Mouse (Mus musculus): ENCODE measurements around the gene Foxb1. TPM values are rescaled to one million over a fixed set of nuclear protein-coding genes. Genes with fewer than 3 reads are reported as not detected.
A peak's percentile ranks its signal among the peaks of the same experiment; 100 is the strongest.

The Foxb1 gene
- polyA plus RNA-seq, 1 experiment, result not detected

DNA sequence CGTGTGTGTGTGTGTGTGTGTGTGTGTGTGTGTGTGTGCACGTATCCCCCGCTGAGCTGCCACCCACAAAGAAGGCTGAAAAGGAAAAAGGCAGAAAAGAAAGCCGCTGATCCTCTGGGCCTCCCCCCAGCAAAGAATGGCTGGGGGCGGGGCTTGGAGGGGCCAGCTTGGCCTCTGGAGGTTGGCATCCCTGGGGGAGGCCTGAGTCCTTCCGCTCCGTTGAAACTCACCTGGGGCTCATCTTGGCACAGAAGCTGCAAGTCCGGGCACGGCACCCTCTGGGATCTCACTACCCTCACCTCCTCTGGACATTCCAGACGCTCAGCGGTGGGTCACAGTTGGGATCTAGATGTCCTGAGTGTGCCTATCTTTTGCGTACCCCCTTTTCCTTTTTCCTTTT is 6.7 kb upstream of the Foxb1 start:
- Histone ChIP-seq H3K27ac (ENCODE audit: insufficient read depth, low read depth, low read length) (no peak overlapping the region), H3K4me1 (ENCODE audit: control insufficient read depth, insufficient read depth, low read length) (no peaks in the 10 kb centered on the region), H3K36me3 (ENCODE audit: control insufficient read depth, insufficient read depth, low read length) (no peaks in the 10 kb centered on the region), H3K4me3 (ENCODE audit: insufficient read depth, low read depth, low read length) (no peak overlapping the region), H3K27me3 (replicated peaks; ENCODE audit: control insufficient read depth, insufficient read depth, low read length) (peaks cover 17% of the 10 kb centered on the region)
- DNase-seq, result no peak
- TF ChIP-seq CTCF (conservative IDR thresholded peaks at IDR 0.05; ENCODE audit: insufficient read depth, insufficient read length, low read depth, low read length), result no peak
- no peak for TF ChIP-seq POLR2A (IDR thresholded peaks at IDR 0.05; ENCODE audit: low read depth, low read length)
- WGBS, result 8% methylated on average over 12 of the region's 12 CpGs

DNA sequence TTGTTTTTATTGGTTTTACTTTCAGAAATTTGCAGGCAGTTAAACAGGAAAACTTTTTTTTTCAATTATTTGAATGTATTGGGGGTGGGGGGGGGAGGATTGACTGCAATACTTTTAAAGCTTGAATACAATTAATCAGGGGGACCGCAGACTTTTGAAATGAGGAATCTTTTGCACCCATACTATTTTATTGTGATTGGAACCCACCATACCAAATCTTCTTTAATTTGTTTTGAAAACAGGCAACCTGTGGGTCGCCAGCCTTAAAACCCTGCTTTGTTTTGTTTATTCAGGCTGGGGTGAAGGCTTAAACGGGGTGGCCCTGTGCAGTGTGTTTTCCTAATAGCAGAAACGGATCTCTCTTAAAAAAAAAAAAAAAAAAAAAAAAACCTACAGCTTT is 6.2 kb upstream of the Foxb1 start:
- Histone ChIP-seq H3K27ac (ENCODE audit: insufficient read depth, low read depth, low read length) (no peak overlapping the region), H3K4me3 (ENCODE audit: insufficient read depth, low read depth, low read length) (no peak overlapping the region), H3K36me3 (ENCODE audit: control insufficient read depth, insufficient read depth, low read length) (no peaks in the 10 kb centered on the region), H3K4me1 (ENCODE audit: control insufficient read depth, insufficient read depth, low read length) (no peaks in the 10 kb centered on the region), H3K27me3 (replicated peaks; ENCODE audit: control insufficient read depth, insufficient read depth, low read length) (peaks cover 15% of the 10 kb centered on the region)
- 0% methylated on average over 4 of the region's 4 CpGs for WGBS
- DNase-seq, result no peak
- TF ChIP-seq POLR2A (IDR thresholded peaks at IDR 0.05; ENCODE audit: low read depth, low read length) (no peak), CTCF (conservative IDR thresholded peaks at IDR 0.05; ENCODE audit: insufficient read depth, insufficient read length, low read depth, low read length) (no peak)

- Histone ChIP-seq H3K36me3 (ENCODE audit: control insufficient read depth, insufficient read depth, low read length) (no peaks in the 10 kb centered on the region), H3K27ac (ENCODE audit: insufficient read depth, low read depth, low read length) (no peak overlapping the region), H3K27me3 (replicated peaks; ENCODE audit: control insufficient read depth, insufficient read depth, low read length) (peaks cover 15% of the 10 kb centered on the region), H3K4me3 (ENCODE audit: insufficient read depth, low read depth, low read length) (no peak overlapping the region), H3K4me1 (ENCODE audit: control insufficient read depth, insufficient read depth, low read length) (no peaks in the 10 kb centered on the region)
- DNase-seq, result no peak
- TF ChIP-seq POLR2A (IDR thresholded peaks at IDR 0.05; ENCODE audit: low read depth, low read length) (no peak), CTCF (conservative IDR thresholded peaks at IDR 0.05; ENCODE audit: insufficient read depth, insufficient read length, low read depth, low read length) (no peak)
- WGBS, result 7% methylated on average over 8 of the region's 8 CpGs
Measured at GRCm38 (mm10) chr9:69766301-69766700, 5.6 kb upstream of the Foxb1 start.

DNA sequence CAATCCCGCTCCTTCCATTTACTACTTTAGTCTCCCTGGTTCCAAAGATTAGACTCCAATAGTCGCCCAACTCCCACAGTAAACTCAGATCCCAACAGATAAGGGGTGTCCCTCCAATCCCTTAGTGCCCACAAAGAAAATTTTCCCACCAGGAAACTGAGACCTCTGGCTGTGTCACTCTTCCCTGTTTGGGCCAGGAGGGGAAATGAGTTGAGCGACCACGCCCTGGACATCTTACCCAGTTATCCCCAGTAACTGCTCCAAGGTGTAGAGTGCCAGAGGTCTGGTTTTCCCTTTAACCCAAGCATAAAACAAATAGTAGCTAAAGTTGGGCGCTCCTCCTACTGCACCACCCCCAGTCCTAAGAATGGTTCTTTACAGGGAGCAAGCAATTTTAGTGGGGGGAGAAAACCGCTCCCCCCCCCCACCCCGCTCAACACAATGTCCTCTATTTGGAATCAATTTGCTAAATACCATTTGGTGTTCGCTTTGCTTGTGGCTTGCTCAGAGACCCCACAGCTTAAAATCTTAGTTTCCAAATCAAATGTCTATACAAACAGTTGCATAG is 4.8 kb upstream of the Foxb1 start:
- TF ChIP-seq POLR2A (IDR thresholded peaks at IDR 0.05; ENCODE audit: low read depth, low read length) (no peak), CTCF (conservative IDR thresholded peaks at IDR 0.05; ENCODE audit: insufficient read depth, insufficient read length, low read depth, low read length) (no peak)
- Histone ChIP-seq H3K36me3 (ENCODE audit: control insufficient read depth, insufficient read depth, low read length) (no peaks in the 10 kb centered on the region), H3K27ac (ENCODE audit: insufficient read depth, low read depth, low read length) (no peak overlapping the region), H3K4me1 (ENCODE audit: control insufficient read depth, insufficient read depth, low read length) (no peaks in the 10 kb centered on the region), H3K27me3 (replicated peaks; ENCODE audit: control insufficient read depth, insufficient read depth, low read length) (peaks cover 12% of the 10 kb centered on the region), H3K4me3 (ENCODE audit: insufficient read depth, low read depth, low read length) (no peak overlapping the region)
- no peak for DNase-seq
- WGBS, result 10% methylated on average over 8 of the region's 8 CpGs

DNA sequence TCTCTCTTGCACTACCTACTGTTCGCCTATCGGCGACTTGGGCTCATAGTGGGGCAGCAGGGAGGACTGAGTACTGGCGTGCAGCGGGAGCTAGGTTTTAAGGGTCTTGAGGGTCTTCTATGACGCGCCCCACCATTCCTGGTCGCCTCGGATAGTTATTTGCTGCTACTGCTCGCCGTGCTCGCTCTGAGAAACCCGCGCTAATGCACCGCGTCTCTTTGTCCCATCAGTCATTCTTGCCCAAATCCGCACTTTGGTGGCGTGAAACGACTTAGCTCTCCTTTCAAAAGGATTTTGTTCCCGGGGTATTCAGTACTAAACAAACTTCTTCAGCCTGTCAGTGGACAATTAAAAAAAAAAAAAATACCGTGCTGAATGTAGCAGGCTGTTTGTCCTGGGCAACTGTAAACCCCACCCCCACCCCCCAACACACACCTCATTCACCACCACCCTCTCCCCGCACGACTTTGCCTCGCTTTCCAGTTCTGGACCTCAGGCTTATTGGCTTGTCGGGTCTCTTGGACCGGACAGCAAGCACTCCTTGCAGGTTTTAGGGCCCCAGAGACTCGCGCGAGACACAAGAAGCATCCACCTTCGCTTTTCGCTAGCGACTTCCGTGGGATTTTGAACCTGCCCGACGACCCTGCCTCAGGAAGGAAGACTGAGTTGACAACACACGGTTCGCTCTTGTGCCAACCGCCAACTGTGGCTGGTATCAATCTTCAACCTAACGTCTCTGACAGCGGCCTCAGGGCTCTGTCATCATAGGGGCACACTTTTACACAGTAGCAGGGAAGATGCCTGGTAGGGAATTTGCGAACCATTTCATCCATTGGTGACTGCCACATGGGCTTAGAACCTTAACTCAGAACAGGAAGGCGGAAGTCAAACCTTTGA is 4.1 kb upstream of the Foxb1 start:
- no peak for DNase-seq
- TF ChIP-seq POLR2A (IDR thresholded peaks at IDR 0.05; ENCODE audit: low read depth, low read length) (no peak), CTCF (conservative IDR thresholded peaks at IDR 0.05; ENCODE audit: insufficient read depth, insufficient read length, low read depth, low read length) (no peak)
- Histone ChIP-seq H3K27me3 (replicated peaks; ENCODE audit: control insufficient read depth, insufficient read depth, low read length) (peaks cover 10% of the 10 kb centered on the region), H3K27ac (ENCODE audit: insufficient read depth, low read depth, low read length) (no peak overlapping the region), H3K36me3 (ENCODE audit: control insufficient read depth, insufficient read depth, low read length) (no peaks in the 10 kb centered on the region), H3K4me3 (ENCODE audit: insufficient read depth, low read depth, low read length) (no peak overlapping the region), H3K4me1 (ENCODE audit: control insufficient read depth, insufficient read depth, low read length) (no peaks in the 10 kb centered on the region)
- 4% methylated on average over 42 of the region's 42 CpGs for WGBS

- Histone ChIP-seq H3K36me3 (ENCODE audit: control insufficient read depth, insufficient read depth, low read length) (no peaks in the 10 kb centered on the region), H3K4me3 (ENCODE audit: insufficient read depth, low read depth, low read length) (no peak overlapping the region), H3K4me1 (ENCODE audit: control insufficient read depth, insufficient read depth, low read length) (no peaks in the 10 kb centered on the region; the same call in 1 of the 2 replicates), H3K27me3 (replicated peaks; ENCODE audit: control insufficient read depth, insufficient read depth, low read length) (peaks cover 9% of the 10 kb centered on the region), H3K27ac (ENCODE audit: insufficient read depth, low read depth, low read length) (no peak overlapping the region)
- peak; percentile 27 for DNase-seq
- WGBS, result 2% methylated on average over 25 of the region's 25 CpGs
- TF ChIP-seq POLR2A (IDR thresholded peaks at IDR 0.05; ENCODE audit: low read depth, low read length) (no peak), CTCF (conservative IDR thresholded peaks at IDR 0.05; ENCODE audit: insufficient read depth, insufficient read length, low read depth, low read length) (no peak)
Measured at GRCm38 (mm10) chr9:69763681-69764585, 3.2 kb upstream of the Foxb1 start.

Data from kidney, adult 2 months (tissue).